Comparison of ENCODE assay signal across 8 mouse cellular contexts in the genomic region with DNA sequence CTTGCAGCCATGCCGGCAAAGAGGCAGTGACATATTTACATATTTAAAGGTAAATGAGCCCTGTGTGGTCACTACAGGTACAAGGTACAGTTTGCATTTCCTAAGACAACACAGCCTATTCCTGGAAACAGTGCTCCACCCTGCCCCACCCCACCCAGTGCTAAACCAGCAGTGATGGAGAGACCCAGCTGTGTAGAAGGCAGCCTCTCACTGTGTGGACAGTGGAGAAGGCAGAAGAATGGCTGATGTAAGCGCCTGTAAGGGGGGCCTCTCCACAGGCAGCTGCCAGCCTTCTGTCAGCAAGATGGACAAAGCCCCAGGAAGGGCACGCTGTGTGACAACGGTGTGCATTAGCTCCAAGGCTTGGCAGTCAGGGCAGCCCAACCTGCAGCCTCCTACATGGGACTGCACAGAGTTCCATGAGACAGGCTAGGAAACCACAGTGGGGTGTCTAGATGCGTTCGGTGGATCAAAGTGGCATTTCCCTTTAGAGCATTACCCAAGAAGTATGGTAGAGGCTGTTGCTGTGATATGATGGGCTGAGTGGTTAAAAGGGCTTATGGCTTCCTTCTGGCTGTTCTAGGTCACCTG.
DNase-seq lines count a peak whose midpoint lies in the region; ATAC-seq and TF ChIP-seq lines count a peak whose summit lies in the region.

No protein-coding gene starts in this region.

- H3K27ac ChIP-seq in kidney, embryonic 16.5 days (ENCODE audit: low read length): no peak overlapping the region
- 0 out of 2 replicates have a peak overlapping the region, but pooled peaks have one; percentile 35 for H3K27ac ChIP-seq in hindbrain, embryonic 12.5 days
- no peak overlapping the region for H3K27ac ChIP-seq in midbrain, embryonic 16.5 days (ENCODE audit: low read length)
- H3K27ac ChIP-seq in liver, postnatal 0 days (ENCODE audit: low read depth): no peak overlapping the region

- WGBS in kidney, embryonic 16.5 days: 81% methylated on average over 6 of the region's 6 CpGs
- 50% methylated on average over 6 of the region's 6 CpGs for WGBS in hindbrain, embryonic 12.5 days
- 37% methylated on average over 6 of the region's 6 CpGs for WGBS in midbrain, embryonic 16.5 days
- WGBS in liver, postnatal 0 days (ENCODE audit: insufficient replicate concordance): 76% methylated on average over 6 of the region's 6 CpGs

- no peak for TF ChIP-seq EP300 in liver, postnatal 0 days (IDR thresholded peaks at IDR 0.05; ENCODE audit: low read depth)

- no peak overlapping the region for H3K4me2 ChIP-seq in kidney, embryonic 16.5 days (replicated peaks; ENCODE audit: low read depth, low read length)
- no peak overlapping the region for H3K4me2 ChIP-seq in hindbrain, embryonic 12.5 days (replicated peaks)
- no peak overlapping the region for H3K4me2 ChIP-seq in midbrain, embryonic 16.5 days (ENCODE audit: low read length)
- H3K4me2 ChIP-seq in liver, postnatal 0 days (ENCODE audit: low read depth, low read length): no peak overlapping the region

- H3K36me3 ChIP-seq in kidney, embryonic 16.5 days (ENCODE audit: insufficient read depth, low read length): no peaks in the 10 kb centered on the region
- H3K36me3 ChIP-seq in hindbrain, embryonic 12.5 days: no peaks in the 10 kb centered on the region
- no peaks in the 10 kb centered on the region for H3K36me3 ChIP-seq in midbrain, embryonic 16.5 days (ENCODE audit: control insufficient read depth, insufficient read depth, low read length)
- H3K36me3 ChIP-seq in liver, postnatal 0 days (replicated peaks; ENCODE audit: insufficient read depth, low read length): no peaks in the 10 kb centered on the region

- no peak overlapping the region for H3K4me3 ChIP-seq in kidney, embryonic 16.5 days (ENCODE audit: low read length)
- H3K4me3 ChIP-seq in hindbrain, embryonic 12.5 days: no peak overlapping the region
- H3K4me3 ChIP-seq in midbrain, embryonic 16.5 days (ENCODE audit: low read depth, low read length): no peak overlapping the region
- H3K4me3 ChIP-seq in liver, postnatal 0 days (ENCODE audit: low read depth, low read length): no peak overlapping the region

- no peak for DNase-seq in kidney, postnatal 4 days
- peak; percentile 18 for DNase-seq in R1 (ENCODE audit: low read depth, low spot score)
- DNase-seq in liver, postnatal 0 days: no peak
- no peak for DNase-seq in right cerebral cortex, postnatal 10 days (ENCODE audit: low spot score in 2 of 2)
- DNase-seq in urinary bladder, postnatal 25 days (ENCODE audit: low spot score): no peak

- H3K4me1 ChIP-seq in kidney, embryonic 16.5 days (ENCODE audit: insufficient read depth, low read length): no peaks in the 10 kb centered on the region
- H3K4me1 ChIP-seq in hindbrain, embryonic 12.5 days: peaks cover 12% of the 10 kb centered on the region
- peaks cover 13% of the 10 kb centered on the region for H3K4me1 ChIP-seq in midbrain, embryonic 16.5 days (ENCODE audit: control insufficient read depth, insufficient read depth, low read length)
- H3K4me1 ChIP-seq in liver, postnatal 0 days (ENCODE audit: insufficient read depth): no peaks in the 10 kb centered on the region

- no peaks in the 10 kb centered on the region for H3K9me3 ChIP-seq in kidney, embryonic 16.5 days (ENCODE audit: low read length)
- no peaks in the 10 kb centered on the region for H3K9me3 ChIP-seq in hindbrain, embryonic 12.5 days (replicated peaks)
- H3K9me3 ChIP-seq in midbrain, embryonic 16.5 days (replicated peaks; ENCODE audit: control insufficient read depth, low read length, poor library complexity, severe bottlenecking): no peaks in the 10 kb centered on the region
- no peaks in the 10 kb centered on the region for H3K9me3 ChIP-seq in liver, postnatal 0 days (ENCODE audit: low read length)

- ATAC-seq in kidney, embryonic 16.5 days (ENCODE audit: low FRiP score, low TSS enrichment): peak; percentile 31; the same call in 1 of the 2 replicates
- ATAC-seq in hindbrain, embryonic 12.5 days (ENCODE audit: low FRiP score): peak; percentile 52; the same call in 1 of the 2 replicates
- ATAC-seq in midbrain, embryonic 16.5 days: peak; percentile 46; the same call in 1 of the 2 replicates
- ATAC-seq in liver, postnatal 0 days: no peak

- H3K27me3 ChIP-seq in kidney, embryonic 16.5 days (ENCODE audit: insufficient read depth, low read length): no peaks in the 10 kb centered on the region
- H3K27me3 ChIP-seq in hindbrain, embryonic 12.5 days: no peaks in the 10 kb centered on the region
- peaks cover 3% of the 10 kb centered on the region; the same call in 1 of the 2 replicates for H3K27me3 ChIP-seq in midbrain, embryonic 16.5 days (ENCODE audit: control insufficient read depth, insufficient read depth, low read depth, low read length)
- H3K27me3 ChIP-seq in liver, postnatal 0 days (ENCODE audit: insufficient read depth, low read length): no peaks in the 10 kb centered on the region

- no peak overlapping the region for H3K9ac ChIP-seq in kidney, embryonic 16.5 days (replicated peaks; ENCODE audit: low read length)
- no peak overlapping the region for H3K9ac ChIP-seq in hindbrain, embryonic 12.5 days
- H3K9ac ChIP-seq in midbrain, embryonic 16.5 days (ENCODE audit: low read depth, low read length): no peak overlapping the region
- no peak overlapping the region for H3K9ac ChIP-seq in liver, postnatal 0 days (replicated peaks)

- TF ChIP-seq CTCF in liver, postnatal 0 days (IDR thresholded peaks at IDR 0.05; ENCODE audit: low read depth): no peak
